8 mouse cellular contexts compared by ENCODE assay signal in genomic region chr4:140770433-140770832, GRCm38 (mm10). TPM values are rescaled to one million over a fixed set of nuclear protein-coding genes. Genes with fewer than 3 reads are reported as not detected.
A peak's percentile ranks its signal among the peaks of the same experiment; 100 is the strongest.
DNase-seq lines count a peak whose midpoint lies in the region; ATAC-seq lines count a peak whose summit lies in the region.

No protein-coding gene starts in this region.

- H3K27me3 ChIP-seq in limb, embryonic 10.5 days (ENCODE audit: low read depth, poor library complexity, severe bottlenecking) = peaks cover 3% of the 10 kb centered on the region; the same call in 1 of the 2 replicates
- H3K27me3 ChIP-seq in midbrain, embryonic 10.5 days (ENCODE audit: low read depth, poor library complexity, severe bottlenecking) = no peaks in the 10 kb centered on the region

- no peak overlapping the region; the same call in 1 of the 2 replicates for H3K27ac ChIP-seq in limb, embryonic 10.5 days
- H3K27ac ChIP-seq in midbrain, embryonic 10.5 days (replicated peaks) = peak overlapping the region; percentile 28; the same call in 1 of the 2 replicates

- no peaks in the 10 kb centered on the region for H3K36me3 ChIP-seq in limb, embryonic 10.5 days
- H3K36me3 ChIP-seq in midbrain, embryonic 10.5 days = no peaks in the 10 kb centered on the region

- intact Hi-C loops in heart, postnatal 10 days (cut with DNase I) = no loop called here

- peak; percentile 33 for DNase-seq in ovary, adult 18-20 months (ENCODE audit: low spot score)
- DNase-seq in ovary, postnatal 10 days (ENCODE audit: low spot score) = no peak
- peak; percentile 45 for DNase-seq in fibroblast of lung, adult 2 months (ENCODE audit: low read depth)
- peak; percentile 66 to 68 for DNase-seq in heart, postnatal 10 days
- DNase-seq in limb, embryonic 10.5 days (ENCODE audit: low spot score) = no peak
- DNase-seq in midbrain, embryonic 10.5 days (ENCODE audit: low spot score) = peak; percentile 26
- DNase-seq in right cerebral cortex, postnatal 25 days = no peak

- no peaks in the 10 kb centered on the region for H3K9me3 ChIP-seq in limb, embryonic 10.5 days (replicated peaks)
- no peaks in the 10 kb centered on the region for H3K9me3 ChIP-seq in midbrain, embryonic 10.5 days (replicated peaks)

- no peak for ATAC-seq in frontal cortex, adult (ENCODE audit: low TSS enrichment)

- H3K4me1 ChIP-seq in limb, embryonic 10.5 days = peaks cover 12% of the 10 kb centered on the region
- peaks cover 16% of the 10 kb centered on the region for H3K4me1 ChIP-seq in midbrain, embryonic 10.5 days

- peak overlapping the region; percentile 31 for H3K4me3 ChIP-seq in limb, embryonic 10.5 days
- peak overlapping the region; percentile 38 for H3K4me3 ChIP-seq in midbrain, embryonic 10.5 days

- 26% methylated on average over 13 of the region's 13 CpGs for WGBS in limb, embryonic 10.5 days
- 17% methylated on average over 13 of the region's 13 CpGs for WGBS in midbrain, embryonic 10.5 days

RNA-seq across cellular contexts. Expression of gene Padi4, which starts 3.6 kb away (rescaled TPM):
- under 1 TPM; 0.40 to 0.48 TPM for total RNA-seq in heart, postnatal 10 days (2021)
- 0.08 TPM in 1 of 2 replicates, not detected in the other for polyA plus RNA-seq in limb, embryonic 10.5 days (2016; fragmentation: Nextera tagmentation; extraction: Ambion mirVana)
- polyA plus RNA-seq in midbrain, embryonic 10.5 days (2016; fragmentation: Nextera tagmentation; extraction: Ambion mirVana) = 0.54 and 0.55 TPM in 2 replicates

RNA-seq across cellular contexts. Expression of gene Padi6, which starts 28.0 kb away (rescaled TPM):
- total RNA-seq in heart, postnatal 10 days (2021) = not detected
- polyA plus RNA-seq in limb, embryonic 10.5 days (2016; fragmentation: Nextera tagmentation; extraction: Ambion mirVana) = not detected in 2 replicates
- polyA plus RNA-seq in midbrain, embryonic 10.5 days (2016; fragmentation: Nextera tagmentation; extraction: Ambion mirVana) = 0.05 TPM in 1 of 2 replicates, not detected in the other

RNA-seq across cellular contexts. Expression of gene Padi3, which starts 40.0 kb away (rescaled TPM):
- under 1 TPM; 0.12 TPM for total RNA-seq in heart, postnatal 10 days (2021)
- 1.3 and 1.5 TPM in 2 replicates for polyA plus RNA-seq in limb, embryonic 10.5 days (2016; fragmentation: Nextera tagmentation; extraction: Ambion mirVana)
- 0.10 and 0.15 TPM in 2 replicates for polyA plus RNA-seq in midbrain, embryonic 10.5 days (2016; fragmentation: Nextera tagmentation; extraction: Ambion mirVana)

Comparison
In these comparisons a context has a peak if more than half of its experiments do, and no peak if none do; other contexts are left out.
1. DNase-seq: peak in ovary, adult 18-20 months (single experiment), fibroblast of lung, adult 2 months (single experiment), heart, postnatal 10 days (2 of 2) and midbrain, embryonic 10.5 days (single experiment); none in ovary, postnatal 10 days (single experiment), limb, embryonic 10.5 days (single experiment) and right cerebral cortex, postnatal 25 days (single experiment).